Mouse (Mus musculus) T-helper 1 cell (primary cell): ENCODE results near the gene Cpm.

Experiments
- in situ Hi-C: fragments of 300-600 bp; cut with MboI, MseI; formaldehyde crosslinking; loops from one replicate; pipeline ENCODE4 v1.15.1; 2025; ENCODE audit warnings: high pct_unique_total_duplicates

Cpm gene

GRCm38 (mm10) chr10:117672693-117673092, 43.4 kb downstream of the Cpm start:
- in situ Hi-C loops = loop anchor here (10.0 to 25.0 kb wide), 2 partner anchors 108 to 1110 kb away; no protein-coding TSS in a partner anchor

- in situ Hi-C loops = loop anchor here (10.0 to 25.0 kb wide), 2 partner anchors 109 to 1112 kb away; no protein-coding TSS in a partner anchor
These were observed 44.6 kb downstream of the Cpm start for GRCm38 (mm10) chr10:117673913-117674312.

GRCm38 (mm10) chr10:117674359-117675019, 45.2 kb downstream of the Cpm start:
- in situ Hi-C loops = loop anchor here (5.0 to 25.0 kb wide), 3 partner anchors 110 to 1112 kb away; no protein-coding TSS in a partner anchor

- in situ Hi-C loops = loop anchor here (5.0 to 10.0 kb wide), 2 partner anchors 111 to 218 kb away; no protein-coding TSS in a partner anchor
These were observed 46.1 kb downstream of the Cpm start for GRCm38 (mm10) chr10:117675096-117676035.

- in situ Hi-C loops = loop anchor here (5.0 to 10.0 kb wide), 2 partner anchors 111 to 219 kb away; no protein-coding TSS in a partner anchor
These were observed 46.8 kb downstream of the Cpm start for GRCm38 (mm10) chr10:117676036-117676643.

- in situ Hi-C loops = loop anchor here (5.0 to 10.0 kb wide), 2 partner anchors 112 to 219 kb away; no protein-coding TSS in a partner anchor
These were observed 47.5 kb downstream of the Cpm start for GRCm38 (mm10) chr10:117676644-117677313.

- in situ Hi-C loops = loop anchor here (5.0 to 10.0 kb wide), 2 partner anchors 113 to 220 kb away; no protein-coding TSS in a partner anchor
These were observed 48.4 kb downstream of the Cpm start for GRCm38 (mm10) chr10:117677494-117678236.

GRCm38 (mm10) chr10:117678357-117678756, 49.1 kb downstream of the Cpm start:
- in situ Hi-C loops = loop anchor here (5.0 to 10.0 kb wide), 2 partner anchors 114 to 221 kb away; no protein-coding TSS in a partner anchor

- in situ Hi-C loops = loop anchor here (5.0 to 10.0 kb wide), 2 partner anchors 114 to 222 kb away; no protein-coding TSS in a partner anchor
These were observed 49.9 kb downstream of the Cpm start for GRCm38 (mm10) chr10:117679029-117679686.

- in situ Hi-C loops = loop anchor here (5.0 to 10.0 kb wide), 2 partner anchors 115 to 223 kb away; no protein-coding TSS in a partner anchor
These were observed 50.7 kb downstream of the Cpm start for GRCm38 (mm10) chr10:117679963-117680473.

- in situ Hi-C loops = no loop called here
These were observed 51.7 kb downstream of the Cpm start for GRCm38 (mm10) chr10:117680868-117681513.

- in situ Hi-C loops = no loop called here
These were observed 52.2 kb downstream of the Cpm start for GRCm38 (mm10) chr10:117681543-117681942.

GRCm38 (mm10) chr10:117681999-117682857, 52.9 kb downstream of the Cpm start:
- in situ Hi-C loops = no loop called here

- in situ Hi-C loops = no loop called here
These were observed 53.8 kb downstream of the Cpm start for GRCm38 (mm10) chr10:117682858-117683733.

GRCm38 (mm10) chr10:117683734-117684037, 54.4 kb downstream of the Cpm start:
- in situ Hi-C loops = no loop called here

- in situ Hi-C loops = no loop called here
These were observed 55.2 kb downstream of the Cpm start for GRCm38 (mm10) chr10:117684298-117685170.
